Mouse (Mus musculus) heart, postnatal 0 days (tissue): ENCODE results near the gene Dapl1. TPM values are rescaled to one million over a fixed set of nuclear protein-coding genes. Genes with fewer than 3 reads are reported as not detected.

ENCODE experiments used
- ATAC-seq: fragments of 200-750 bp; cut with Nextera tagmentation; 2 replicates; pipeline ENCODE4 v1.8.0; 2017; ENCODE audit warnings: low read depth, moderate number of reproducible peaks, moderate library complexity; ENCODE audit not compliant: insufficient read depth
- DNase-seq: peaks from one replicate; pipeline ENCODE4 v3.0.0-alpha.2; 2016; ENCODE audit warnings: low spot score
- H3K27ac ChIP-seq: fragments of 300-500 bp; sonication (generic); 2 replicates; pipeline ENCODE4 v1.5.1; 2014; ENCODE audit warnings: low read depth, mild to moderate bottlenecking
- H3K27me3 ChIP-seq: fragments of 300-500 bp; sonication (generic); 2 replicates; pipeline ENCODE4 v1.6.1; 2014; ENCODE audit warnings: low read length, mixed read lengths; ENCODE audit not compliant: control insufficient read depth, insufficient read depth
- H3K36me3 ChIP-seq: fragments of 300-500 bp; sonication (generic); replicated peaks from 2 replicates; pipeline ENCODE4 v1.6.1; 2014; ENCODE audit warnings: low read length, mixed read lengths; ENCODE audit not compliant: control insufficient read depth, insufficient read depth
- H3K4me1 ChIP-seq: fragments of 300-500 bp; sonication (generic); 2 replicates; pipeline ENCODE4 v1.6.1; 2014; ENCODE audit warnings: antibody characterized with exemption; ENCODE audit not compliant: control insufficient read depth, insufficient read depth
- H3K4me2 ChIP-seq: fragments of 300-500 bp; sonication (generic); 2 replicates; pipeline ENCODE4 v1.6.1; 2014; ENCODE audit warnings: low read depth, mild to moderate bottlenecking, low read length, moderate library complexity
- H3K4me3 ChIP-seq: fragments of 300-500 bp; sonication (generic); 2 replicates; pipeline ENCODE4 v1.5.1; 2014; ENCODE audit warnings: low read depth, low read length
- H3K9ac ChIP-seq: fragments of 300-500 bp; sonication (generic); replicated peaks from 2 replicates; pipeline ENCODE4 v1.6.1; 2014; ENCODE audit warnings: low read depth, low read length, mixed read lengths
- H3K9me3 ChIP-seq: fragments of 300-500 bp; sonication (generic); replicated peaks from 2 replicates; pipeline ENCODE4 v1.6.1; 2016; ENCODE audit warnings: low read length; ENCODE audit not compliant: control insufficient read depth
- CTCF ChIP-seq: IDR thresholded peaks from 2 replicates; pipeline ENCODE4 v1.5.1; 2016; ENCODE audit warnings: antibody characterized with exemption, control low read depth, low read depth
- EP300 ChIP-seq: IDR thresholded peaks from 2 replicates; pipeline ENCODE4 v1.6.1; 2016; ENCODE audit warnings: antibody characterized with exemption, low read depth
- WGBS: fragments of 180-500 bp; shearing (Covaris S2); extraction: QIAGEN DNeasy Blood & Tissue Kit; methylation state at CpG from one replicate; pipeline ENCODE4 v1.1.7; 2014; 5-methylcytosine and 5-hydroxymethylcytosine counted together
- polyA plus RNA-seq: library from polyadenylated mRNA; unstranded; fragments of >200 nt; fragmentation: Nextera tagmentation; extraction: Ambion mirVana; gene quantifications from 2 replicates; pipeline ENCODE4 v1.2.1, GENCODE M21; 2015
- total RNA-seq: library from RNA; depleted of rRNA; stranded (reverse); fragments of >200 nt; gene quantifications from 2 replicates; pipeline ENCODE4 v1.2.3, GENCODE M21; 2014; ENCODE audit warnings: low replicate concordance

Gene Dapl1
- total and polyA plus RNA-seq, 2 experiments from 2014 or later, result 1.2 TPM; not detected in 1

DNA sequence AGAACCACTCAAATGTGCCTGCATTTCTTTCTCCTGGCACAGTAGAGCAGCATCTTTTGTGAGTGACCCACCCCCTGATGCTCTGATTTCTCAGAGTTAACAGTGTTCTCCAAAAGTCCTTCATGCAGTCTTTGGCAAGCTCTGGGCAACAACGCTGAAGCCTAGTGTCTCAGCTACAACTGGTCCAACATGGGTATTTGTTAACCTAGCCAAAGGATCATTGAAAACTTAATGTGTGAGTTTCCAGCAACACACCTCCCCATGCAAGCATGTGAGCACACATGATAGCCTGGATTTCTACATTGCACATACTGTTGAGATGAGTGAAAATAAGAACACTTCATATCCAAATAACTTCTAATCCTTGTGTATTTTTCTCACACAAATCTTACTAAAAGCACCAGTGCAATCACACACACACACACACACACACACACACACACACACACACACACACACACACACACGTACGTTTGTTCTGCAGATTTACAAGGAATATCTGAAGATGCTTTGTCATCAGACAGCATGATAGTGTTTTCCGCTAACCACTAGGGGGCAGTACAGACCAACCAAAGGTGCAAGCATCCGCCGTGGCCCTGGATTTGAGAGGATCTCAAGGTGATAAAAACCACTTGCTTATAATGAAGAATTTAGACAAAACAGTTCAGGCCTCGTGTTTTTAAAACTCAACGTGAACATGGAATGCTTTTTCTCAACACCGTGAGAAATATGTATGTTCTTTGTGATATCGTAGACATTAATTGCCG lies 56.9 kb downstream of the Dapl1 start:
- DNase-seq (peak; percentile 82), ATAC-seq (peak; percentile 60; the same call in 1 of the 2 replicates)
- Histone ChIP-seq H3K36me3 (no peaks in the 10 kb centered on the region), H3K27ac (no peak overlapping the region), H3K4me1 (no peaks in the 10 kb centered on the region), H3K4me3 (no peak overlapping the region), H3K9ac (no peak overlapping the region), H3K4me2 (no peak overlapping the region), H3K27me3 (no peaks in the 10 kb centered on the region), H3K9me3 (no peaks in the 10 kb centered on the region)
- 23% methylated on average over 11 of the region's 11 CpGs for WGBS
- TF ChIP-seq CTCF, result peak; percentile 91
- TF ChIP-seq EP300, result no peak

DNA sequence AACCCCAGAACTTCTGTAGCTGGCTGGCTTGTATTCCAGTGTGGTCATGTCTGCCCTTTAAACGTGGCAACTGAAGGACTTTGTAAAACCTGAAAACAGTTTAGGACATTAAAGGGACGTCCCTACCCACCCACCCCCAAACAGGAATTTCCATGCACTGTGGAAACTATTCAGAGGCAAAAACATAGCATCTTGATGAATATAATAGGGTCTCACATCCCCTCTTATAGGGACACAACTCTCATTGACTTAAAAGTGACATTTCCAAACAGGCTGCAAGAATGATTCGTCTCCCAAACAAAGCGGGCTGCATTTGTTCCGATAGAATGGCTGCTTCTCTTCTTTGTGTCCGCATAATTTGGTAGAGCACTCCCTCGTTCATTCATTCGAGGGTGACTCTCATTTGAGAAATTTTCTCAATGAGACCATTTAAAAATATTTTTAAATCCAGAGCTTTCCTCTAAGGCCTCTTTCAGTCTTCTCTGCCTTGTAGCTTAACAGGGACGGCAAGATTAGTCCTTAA lies 59.2 kb downstream of the Dapl1 start:
- no peaks in the 10 kb centered on the region for H3K36me3 ChIP-seq
- H3K9me3 ChIP-seq, result no peaks in the 10 kb centered on the region
- TF ChIP-seq CTCF (no peak), EP300 (no peak)
- H3K4me3 ChIP-seq, result no peak overlapping the region
- 80% methylated on average over 9 of the region's 9 CpGs for WGBS
- H3K27ac ChIP-seq, result no peak overlapping the region
- no peaks in the 10 kb centered on the region for H3K27me3 ChIP-seq
- no peak for DNase-seq
- no peaks in the 10 kb centered on the region for H3K4me1 ChIP-seq
- H3K4me2 ChIP-seq, result no peak overlapping the region
- no peak for ATAC-seq
- H3K9ac ChIP-seq, result no peak overlapping the region

DNA sequence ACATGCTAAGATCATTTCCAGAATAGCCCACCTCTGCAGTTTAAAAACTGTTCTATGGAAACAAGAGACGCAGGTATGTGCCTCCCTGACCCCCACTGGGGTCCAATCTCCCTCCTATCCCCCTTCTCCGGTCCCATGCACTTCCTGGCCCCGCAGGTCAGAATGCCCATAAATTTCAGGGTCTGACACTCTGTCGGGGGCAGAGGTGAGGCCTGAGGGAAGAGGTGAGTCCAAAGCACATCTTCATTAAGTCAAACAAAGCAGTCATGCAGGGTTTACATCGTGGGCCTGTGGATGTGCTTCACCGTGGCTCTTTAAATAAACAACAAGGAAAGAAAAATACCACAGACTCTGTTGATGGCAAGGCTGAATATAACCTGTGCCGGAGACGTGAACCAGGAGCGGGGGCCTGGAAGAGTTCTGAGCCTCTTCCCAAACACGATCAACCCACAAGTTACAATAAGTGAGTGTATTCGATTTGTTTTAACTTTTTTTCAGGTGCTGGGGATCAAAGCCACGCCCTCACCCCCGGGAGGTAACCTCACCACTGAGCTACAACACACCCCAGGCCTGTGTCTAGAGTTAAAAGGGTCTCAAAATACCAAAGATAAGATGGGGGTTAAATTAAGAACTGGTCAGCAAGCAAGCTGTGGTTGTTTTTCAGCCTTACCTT lies 59.9 kb downstream of the Dapl1 start:
- 38% methylated on average over 13 of the region's 13 CpGs for WGBS
- Histone ChIP-seq H3K36me3 (no peaks in the 10 kb centered on the region), H3K27me3 (no peaks in the 10 kb centered on the region), H3K4me2 (no peak overlapping the region), H3K9ac (no peak overlapping the region), H3K27ac (no peak overlapping the region), H3K4me1 (no peaks in the 10 kb centered on the region), H3K4me3 (no peak overlapping the region), H3K9me3 (no peaks in the 10 kb centered on the region)
- DNase-seq (no peak), ATAC-seq (no peak)
- TF ChIP-seq CTCF (no peak), EP300 (no peak)

DNA sequence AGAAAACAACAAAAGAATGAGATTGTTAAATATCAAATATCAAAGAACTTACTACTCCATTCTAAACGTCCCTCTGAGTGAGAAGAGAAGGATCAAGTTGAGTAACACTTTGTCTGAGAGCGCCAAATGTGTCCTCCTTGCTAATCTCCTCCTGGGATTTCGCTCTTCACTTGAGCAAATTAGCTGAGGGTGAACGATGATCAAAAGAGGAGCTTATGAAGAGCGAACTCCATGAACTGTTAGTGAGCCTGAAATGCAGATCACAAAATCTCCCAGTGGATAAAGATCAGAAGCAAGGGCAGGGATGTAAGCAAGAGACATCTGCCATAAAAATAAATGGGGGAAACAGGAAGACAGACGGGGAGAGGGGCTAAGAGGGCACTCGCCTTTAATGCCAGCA lies 60.5 kb downstream of the Dapl1 start:
- 46% methylated on average over 7 of the region's 7 CpGs for WGBS
- no peak for ATAC-seq
- Histone ChIP-seq H3K36me3 (no peaks in the 10 kb centered on the region), H3K27me3 (no peaks in the 10 kb centered on the region), H3K4me2 (no peak overlapping the region), H3K9me3 (no peaks in the 10 kb centered on the region), H3K4me1 (no peaks in the 10 kb centered on the region), H3K4me3 (no peak overlapping the region), H3K27ac (no peak overlapping the region), H3K9ac (no peak overlapping the region)
- DNase-seq, result no peak
- TF ChIP-seq CTCF (no peak), EP300 (no peak)

DNA sequence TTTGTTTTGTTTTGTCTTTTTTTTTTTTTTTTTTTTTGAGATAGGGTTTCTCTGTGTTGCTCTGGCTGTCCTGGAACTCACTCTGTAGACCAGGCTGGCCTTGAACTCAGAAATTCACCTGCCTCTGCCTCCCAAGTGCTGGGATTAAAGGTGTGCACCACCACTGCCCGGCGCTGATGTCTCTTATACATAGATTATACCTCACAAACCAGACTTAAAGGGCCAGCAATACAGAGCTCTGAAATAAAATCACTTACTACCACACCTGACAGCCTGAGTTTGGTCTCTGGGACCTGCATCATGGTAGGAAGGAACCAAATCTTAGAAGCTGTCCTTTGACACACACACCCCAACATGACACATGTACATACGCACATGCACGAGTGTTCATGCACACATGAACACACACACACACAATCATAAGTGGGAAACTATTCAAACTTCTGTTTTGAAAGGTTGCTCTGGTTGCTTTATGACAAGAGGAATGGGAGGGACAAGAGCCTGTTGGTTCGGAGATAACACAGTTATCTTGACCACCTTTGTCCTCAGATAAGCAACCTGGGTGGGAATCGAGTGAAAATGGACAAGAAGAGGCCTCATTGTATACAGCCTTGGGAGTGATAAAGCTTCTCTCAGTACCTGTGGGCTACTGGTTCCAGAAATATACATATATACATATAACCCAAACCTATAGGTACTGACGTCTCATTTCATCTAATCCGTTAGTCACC lies 63.1 kb downstream of the Dapl1 start:
- TF ChIP-seq EP300 (no peak), CTCF (no peak)
- no peak overlapping the region for H3K9ac ChIP-seq
- no peak overlapping the region for H3K27ac ChIP-seq
- ATAC-seq, result no peak
- H3K36me3 ChIP-seq, result no peaks in the 10 kb centered on the region
- no peaks in the 10 kb centered on the region for H3K27me3 ChIP-seq
- no peaks in the 10 kb centered on the region for H3K4me1 ChIP-seq
- H3K4me2 ChIP-seq, result no peak overlapping the region
- no peak overlapping the region for H3K4me3 ChIP-seq
- no peaks in the 10 kb centered on the region for H3K9me3 ChIP-seq
- WGBS, result 80% methylated on average over 8 of the region's 8 CpGs
- no peak for DNase-seq
